Mouse (Mus musculus): ENCODE measurements around the gene Lrrc66.

DNA sequence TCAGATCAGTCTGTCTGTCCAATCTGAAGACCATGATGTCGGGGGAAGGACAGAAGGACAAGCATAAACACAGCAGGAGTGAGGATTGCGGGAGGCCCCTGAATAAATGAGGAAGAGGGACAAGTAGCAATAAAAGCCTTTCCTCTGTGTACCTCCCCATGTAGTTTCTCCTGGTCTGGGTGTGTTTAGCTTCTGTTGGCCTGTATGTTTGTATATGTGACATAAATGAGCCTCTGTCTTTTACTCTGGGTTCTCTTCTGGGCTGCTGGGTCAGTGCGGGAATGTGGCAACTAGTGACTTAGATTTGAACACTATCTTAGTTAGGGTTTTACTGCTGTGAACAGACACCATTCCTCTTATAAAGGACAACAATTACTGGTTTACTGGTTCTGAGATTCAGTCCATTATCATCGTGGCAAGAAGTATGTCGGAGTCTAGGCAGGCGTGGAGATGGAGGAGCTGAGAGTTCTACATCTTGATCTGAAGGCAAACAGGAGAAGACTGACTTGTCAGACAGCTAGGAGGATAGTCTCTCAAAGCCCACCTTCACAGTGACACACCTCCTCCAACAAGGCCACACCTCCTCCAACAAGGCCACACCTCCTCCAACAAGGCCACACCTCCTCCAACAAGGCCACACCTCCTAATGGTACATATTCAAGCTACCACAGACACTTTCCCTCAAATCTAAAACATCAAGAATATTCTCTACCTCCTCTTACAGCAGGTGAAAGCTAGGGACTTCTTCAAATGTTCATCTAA lies 60.8 kb downstream of the Lrrc66 start:
- TF ChIP-seq CTCF (IDR thresholded peaks at IDR 0.05; ENCODE audit: low read depth, low read length) (no peak), POLR2A (IDR thresholded peaks at IDR 0.05; ENCODE audit: extremely low read depth, insufficient read depth, low read length) (no peak)
